Mouse (Mus musculus): ENCODE results near the gene Uimc1.
"Not testable (repeated sequence)": the region's sequence is repeated elsewhere in the genome, so short reads cannot be mapped to it uniquely, and the experiment has no call there.

Gene Uimc1

DNA sequence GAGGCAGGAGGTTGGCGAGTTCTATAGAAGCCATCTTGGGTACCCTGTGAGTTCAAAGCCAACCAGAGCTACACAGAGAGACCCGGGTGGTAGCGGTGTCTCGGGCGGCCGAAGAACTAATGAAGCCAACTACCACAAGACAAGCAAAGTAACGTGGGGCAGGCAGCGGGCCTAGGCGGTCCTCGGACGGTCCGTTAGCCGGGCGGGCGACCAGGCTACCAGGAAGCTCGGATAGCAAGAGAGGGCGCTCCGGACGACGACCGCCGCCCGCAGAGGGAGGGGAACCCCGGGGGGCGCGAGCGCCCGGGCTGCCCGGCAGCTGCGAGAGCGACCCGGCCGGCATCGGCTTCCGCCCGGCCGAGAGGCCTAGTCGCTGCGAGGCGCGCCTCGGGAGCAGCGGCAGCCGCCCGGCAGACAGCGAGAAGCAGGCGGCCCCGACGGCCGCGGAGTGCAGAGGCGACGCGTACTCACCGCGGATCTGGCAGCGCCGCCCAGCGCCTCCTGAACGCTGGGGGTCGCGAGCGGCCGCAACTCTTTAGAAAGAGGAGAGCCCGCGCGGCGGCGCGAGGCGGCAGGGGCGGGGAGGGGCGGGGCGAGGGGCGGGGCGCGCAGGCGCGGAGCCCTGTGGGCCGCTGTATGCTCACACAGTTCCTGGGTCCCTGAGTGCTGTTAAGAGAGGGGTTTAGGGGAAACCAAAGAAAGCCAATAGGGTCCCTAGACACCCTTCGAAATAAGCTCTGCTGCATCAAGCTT lies at the start of gene Uimc1:
Gene Uimc1, minus strand, starts transcription at position 575 of the 753 bp plus-strand sequence.
- DNase-seq: peak; percentile 86

DNA sequence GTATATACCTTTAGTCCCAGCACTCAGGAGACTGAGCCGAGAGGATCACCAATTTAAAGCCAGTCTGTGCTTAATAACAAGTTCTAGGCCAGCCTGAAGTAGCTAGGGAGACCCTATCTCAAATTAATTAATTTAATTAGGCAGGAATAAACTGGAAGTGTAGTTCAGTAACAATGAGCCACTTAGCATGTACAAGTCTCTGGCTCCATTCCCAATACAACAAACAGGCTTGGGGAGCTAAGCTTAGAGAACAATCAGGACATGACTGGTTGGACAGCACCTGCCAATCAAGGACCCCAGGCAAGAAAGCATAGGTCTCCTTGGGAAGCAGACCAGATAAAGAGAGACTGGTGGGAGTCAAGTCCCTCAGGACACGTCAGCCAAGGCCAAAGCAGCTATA lies 40.2 kb upstream of the Uimc1 start:
- DNase-seq: no peak

DNA sequence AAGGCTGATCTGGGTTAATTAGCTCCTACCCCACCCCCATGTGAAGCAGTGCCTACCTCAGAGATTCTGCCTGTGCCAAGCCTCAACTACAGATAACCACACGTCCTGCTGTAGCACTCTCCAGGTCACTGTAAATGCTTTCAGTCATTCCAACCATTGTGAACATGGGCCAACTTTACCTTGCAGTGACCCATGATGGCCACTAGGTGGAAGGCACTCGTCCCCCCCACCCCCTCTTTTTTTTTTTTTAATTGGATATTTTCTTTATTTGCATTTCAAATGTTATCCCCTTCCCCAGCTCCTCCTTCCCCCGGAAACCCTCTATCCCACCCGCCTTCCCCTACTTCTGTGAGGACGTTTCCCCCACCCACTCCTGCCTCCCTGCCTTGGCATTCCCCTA lies 35.3 kb upstream of the Uimc1 start:
- DNase-seq: peak; percentile 27

DNA sequence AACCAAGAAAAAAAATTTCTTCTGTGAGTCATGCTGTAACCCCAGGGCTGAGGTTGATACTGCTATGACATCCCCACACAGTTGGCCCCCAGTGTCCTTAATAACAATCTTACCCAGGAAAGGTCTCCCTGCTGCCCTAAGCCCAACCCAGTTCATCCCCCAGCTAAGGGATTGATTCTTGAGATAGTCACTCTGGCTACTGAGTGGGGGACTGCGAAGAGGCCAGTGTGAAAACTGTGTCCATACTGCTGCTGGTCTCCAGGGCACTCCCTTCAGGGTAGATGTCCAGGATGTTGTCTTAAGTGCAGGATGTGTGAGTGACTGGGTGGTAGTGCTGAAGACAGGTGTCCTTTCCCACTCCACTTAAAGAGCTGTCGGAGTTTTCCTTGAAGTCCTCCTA lies 33.3 kb upstream of the Uimc1 start, which contains the start of gene Gm17617:
Gene Gm17617, minus strand, starts transcription at position 101 of the 400 bp plus-strand sequence.
- no peak for DNase-seq

DNA sequence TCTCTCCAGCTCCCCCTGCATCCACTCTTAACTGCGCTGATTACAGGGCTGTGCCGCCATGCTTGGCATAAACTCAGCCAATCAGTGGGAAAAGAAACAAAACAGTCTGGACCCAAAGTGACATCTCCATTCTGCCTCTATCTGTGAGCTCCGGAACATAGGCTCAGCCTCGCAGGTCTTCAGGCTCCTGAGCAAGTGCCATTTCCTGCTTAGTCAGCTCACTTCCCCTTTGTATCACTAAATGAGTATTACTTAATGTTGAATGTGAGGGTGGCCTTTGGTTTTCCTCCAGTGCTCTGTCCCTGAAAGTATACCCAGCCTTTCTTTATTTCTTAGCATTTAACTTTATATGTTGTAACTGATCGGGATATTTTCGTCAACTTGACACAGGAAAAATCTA lies 24.8 kb upstream of the Uimc1 start:
- peak; percentile 12 for DNase-seq

DNA sequence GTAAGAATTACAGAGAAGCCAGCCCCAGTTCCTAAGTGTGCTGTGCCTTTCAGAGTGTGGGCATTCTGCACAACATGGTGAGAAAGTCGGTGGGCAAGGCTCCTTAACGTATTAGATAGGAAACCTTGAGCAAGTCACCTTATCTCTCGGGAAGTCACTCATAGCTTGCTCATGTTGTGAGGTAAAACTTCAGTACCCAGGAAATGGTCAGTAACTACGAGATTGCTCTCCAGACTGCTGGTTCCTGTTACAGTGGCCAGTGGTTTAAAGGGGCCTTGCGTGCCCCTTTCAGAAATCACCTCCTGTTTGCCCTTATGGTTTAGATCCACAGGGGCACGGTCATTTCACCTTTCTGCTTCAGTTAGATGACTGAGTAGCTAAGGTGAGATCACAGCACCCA lies 14.3 kb upstream of the Uimc1 start:
- DNase-seq: no peak

DNA sequence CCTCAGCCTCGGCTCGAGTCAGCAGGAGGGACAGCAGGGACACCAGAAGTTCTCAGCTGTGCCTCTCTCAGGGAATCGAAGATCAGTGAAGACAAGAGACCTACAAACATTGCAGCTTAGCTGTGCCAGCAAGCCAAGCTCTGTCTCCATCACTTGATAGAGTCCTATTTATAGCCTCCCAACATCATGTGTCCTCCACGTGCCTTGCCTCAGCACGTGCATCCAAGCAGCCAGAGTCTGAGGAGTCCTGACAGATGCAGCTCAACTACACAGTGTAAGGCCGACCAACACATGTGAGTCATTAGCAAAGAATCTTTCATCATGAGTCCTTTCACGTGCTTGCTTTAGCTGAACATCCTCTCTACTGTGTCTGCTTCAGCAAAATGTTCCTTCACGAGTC lies 7.6 kb upstream of the Uimc1 start:
- peak; percentile 70 for DNase-seq

DNA sequence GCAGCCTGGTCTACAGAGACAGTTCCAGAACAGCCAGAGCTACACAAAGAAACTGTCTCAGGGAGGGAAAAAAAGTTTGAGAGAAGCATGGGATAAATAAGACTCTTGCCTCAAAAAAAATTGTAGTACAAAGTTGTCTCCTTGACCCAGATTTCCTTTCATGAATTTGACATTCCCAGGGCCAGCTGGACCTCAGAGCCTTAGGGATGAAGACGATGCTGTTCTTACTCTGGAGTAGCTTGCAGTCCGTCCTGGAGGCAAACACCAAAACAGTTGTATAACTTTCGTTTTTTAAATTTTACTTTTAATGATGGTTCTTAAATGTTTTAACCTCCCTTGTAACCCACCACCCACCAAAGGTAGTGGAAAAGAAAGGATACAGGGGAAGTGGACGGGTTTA lies 7.0 kb upstream of the Uimc1 start:
- no peak for DNase-seq

DNA sequence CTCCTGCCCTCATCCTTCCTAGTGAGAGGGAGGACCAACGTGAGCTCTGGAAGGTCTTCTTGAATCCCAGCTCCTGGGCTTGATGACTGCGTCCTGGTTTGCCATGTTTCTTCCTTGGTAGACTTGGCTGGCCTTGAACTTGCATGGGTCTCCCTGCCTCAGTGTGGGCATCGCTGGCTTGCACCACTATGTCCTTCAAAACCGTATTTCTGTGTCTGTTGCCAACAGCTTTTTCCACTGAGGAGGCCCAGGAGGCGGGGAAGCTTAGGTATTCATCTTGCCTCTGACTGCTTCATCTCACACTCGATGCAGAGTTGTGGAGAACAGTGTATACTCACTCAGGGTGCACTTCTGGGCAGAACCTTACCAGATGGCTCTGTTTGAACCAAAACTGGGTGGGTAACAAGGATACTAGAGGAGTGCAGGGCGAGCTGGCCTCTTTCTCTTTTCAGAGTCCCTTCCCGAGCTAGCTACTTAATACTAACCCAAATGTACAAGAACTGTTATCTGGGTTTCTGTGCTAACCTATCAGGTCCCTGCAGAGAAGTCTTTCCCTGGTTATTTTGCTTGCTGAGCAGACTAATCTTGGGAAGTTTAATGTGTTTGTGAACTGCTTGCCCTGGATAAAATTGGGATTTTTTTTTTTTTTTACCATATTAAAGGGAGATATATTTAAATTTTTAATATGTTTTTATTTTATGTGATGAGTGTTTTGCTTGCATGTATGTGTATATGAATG lies 6.0 kb upstream of the Uimc1 start:
- DNase-seq: peak; percentile 7

DNA sequence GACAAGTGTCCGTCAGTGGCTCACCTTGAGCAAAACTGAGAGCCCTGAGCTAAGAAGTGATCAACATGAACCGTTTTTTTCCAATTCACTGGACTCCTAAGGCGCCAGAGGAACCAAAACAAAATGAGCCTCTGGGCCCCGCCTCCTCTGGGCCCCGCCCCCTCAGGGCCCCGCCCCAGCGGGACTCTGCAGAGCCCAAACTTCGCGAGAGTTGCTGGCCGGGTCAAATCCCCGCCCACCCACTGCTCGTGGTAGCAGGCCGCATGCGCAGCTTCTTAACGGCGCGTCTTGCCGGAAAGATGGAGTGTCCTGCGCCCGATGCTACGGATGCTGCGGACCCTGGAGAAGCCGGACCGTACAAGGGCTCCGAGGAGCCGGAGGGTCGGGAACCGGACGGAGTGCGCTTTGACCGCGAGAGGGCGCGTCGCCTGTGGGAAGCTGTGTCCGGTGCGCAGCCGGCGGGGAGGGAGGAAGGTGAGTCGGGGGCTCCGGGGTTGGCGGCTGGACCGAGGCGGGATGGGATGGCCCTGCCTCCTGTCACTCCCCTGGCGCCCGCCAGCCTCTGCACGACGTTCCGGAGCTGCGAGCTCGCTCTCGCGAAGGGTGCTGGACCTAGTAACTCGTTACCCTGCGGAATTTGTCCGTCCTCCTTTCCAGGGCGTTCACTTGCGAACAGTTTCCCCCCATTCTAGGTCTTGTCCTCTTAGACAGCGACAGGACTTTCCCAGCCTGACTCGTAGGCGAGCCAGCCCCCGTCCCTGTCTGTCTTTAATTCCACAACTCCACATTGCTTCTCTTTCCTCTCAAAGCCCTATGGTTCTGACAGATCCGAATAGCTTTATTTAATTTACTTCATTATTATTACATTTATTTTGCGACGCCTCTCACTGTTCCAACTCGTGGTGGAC lies 5.2 kb upstream of the Uimc1 start, which contains the start of gene Zfp346:
Gene Zfp346, plus strand, starts transcription at position 267 of the 908 bp plus-strand sequence.
- peak; percentile 99 for DNase-seq

DNA sequence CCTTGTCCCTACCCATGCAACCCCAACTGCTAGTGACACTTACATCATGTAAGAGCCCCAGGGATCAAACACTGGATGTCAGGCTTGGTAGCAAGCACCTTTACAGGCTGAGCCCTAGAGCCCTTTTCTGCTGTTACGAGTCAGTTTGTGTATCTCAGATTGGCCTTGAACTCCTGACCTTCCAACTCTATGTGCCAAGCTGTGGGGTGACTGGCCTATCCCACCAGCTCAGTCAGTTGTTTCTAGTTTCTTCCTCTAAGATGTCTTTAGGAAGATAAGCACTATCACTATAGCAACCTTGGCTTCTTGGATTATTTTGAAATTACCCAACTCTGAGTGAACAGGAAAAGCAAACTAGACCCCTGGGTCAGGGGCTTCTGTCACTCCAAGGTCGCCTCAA lies 3.3 kb upstream of the Uimc1 start:
- no peak for DNase-seq

DNA sequence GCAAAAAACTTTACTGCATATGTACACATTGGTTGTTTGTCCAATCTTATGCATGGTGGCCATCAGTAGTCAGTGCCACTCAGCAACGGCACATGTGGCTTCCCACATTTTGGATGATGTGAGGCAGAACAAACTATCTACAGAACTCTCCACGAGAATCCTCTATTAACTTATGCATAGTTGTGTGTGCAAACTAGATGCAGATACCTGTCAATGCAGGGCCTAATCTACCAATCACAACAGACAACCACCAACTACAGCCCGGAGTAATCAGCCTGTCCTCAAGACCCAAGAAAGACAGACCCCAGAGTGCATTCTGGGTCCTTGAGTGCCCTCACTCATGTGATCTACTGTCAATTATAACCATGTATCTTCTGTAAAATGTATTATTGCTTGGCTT lies 2.3 kb upstream of the Uimc1 start:
- DNase-seq: no peak

DNA sequence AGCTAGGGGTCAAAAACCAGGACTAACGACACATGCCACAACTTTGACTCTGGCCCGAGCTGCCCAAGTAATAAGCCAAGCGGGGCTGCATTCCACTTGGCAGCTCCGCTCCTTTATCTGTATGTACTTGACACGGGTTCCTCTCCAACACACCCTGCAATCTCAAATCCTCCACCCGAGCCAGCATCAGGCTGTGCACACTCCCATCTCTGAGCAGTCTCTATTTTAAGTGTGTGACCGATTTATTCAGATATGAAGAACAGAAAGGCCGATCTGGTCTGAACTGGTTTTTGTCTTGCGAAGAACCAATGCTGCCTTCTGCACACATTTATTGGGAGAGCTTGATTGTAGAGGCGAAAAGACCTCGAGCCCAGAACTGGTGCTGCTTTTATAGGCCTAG lies 1.5 kb upstream of the Uimc1 start:
- no peak for DNase-seq

DNA sequence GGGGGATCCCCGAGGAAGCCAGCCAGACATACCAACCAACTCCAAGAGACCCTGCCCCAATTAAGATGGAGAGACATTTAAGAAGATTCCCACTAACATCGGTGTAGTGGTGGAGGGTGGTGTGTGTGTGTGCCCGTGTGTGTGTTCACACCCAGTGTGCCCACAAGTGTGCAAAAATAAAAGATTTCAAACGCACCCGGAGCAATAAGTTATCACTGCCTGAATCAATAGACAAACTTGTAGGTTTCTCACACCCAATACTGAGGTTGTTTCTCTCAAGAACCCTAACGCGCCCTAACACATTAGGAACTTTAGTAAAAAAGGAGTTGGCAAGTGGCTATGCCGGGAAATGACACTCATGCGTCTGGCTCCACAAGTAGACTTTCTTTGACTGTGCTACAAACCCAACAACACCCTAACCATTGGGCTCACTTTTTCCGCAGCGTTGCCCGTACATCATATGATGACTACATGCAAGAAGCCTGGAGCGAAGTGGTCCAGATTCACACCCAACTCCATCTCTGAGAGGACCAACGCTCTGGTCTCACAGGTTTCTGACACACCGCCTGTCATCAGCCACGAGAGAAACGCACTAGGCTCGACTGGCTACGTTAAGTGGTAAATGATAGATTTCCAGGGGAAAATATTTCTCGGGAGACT lies 904 bp downstream of the Uimc1 start:
- peak; percentile 41 for DNase-seq

DNA sequence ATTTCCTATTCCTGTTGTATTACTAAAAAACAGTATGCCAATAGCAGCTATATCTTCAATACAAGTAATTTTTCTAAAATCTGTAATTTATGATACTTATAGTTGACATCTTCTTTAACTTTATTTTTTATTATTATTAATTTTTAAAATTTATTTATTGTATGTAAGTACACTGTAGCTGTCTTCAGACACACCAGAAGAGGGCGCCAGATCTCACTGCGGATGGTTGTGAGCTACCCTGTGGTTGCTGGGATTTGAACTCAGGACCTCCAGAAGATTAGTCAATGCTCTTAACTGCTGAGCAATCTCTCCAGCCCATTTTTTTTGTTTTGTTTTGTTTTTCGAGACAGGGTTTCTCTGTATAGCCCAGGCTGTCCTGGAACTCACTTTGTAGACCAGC lies 2.3 kb downstream of the Uimc1 start:
- not testable (repeated sequence) for DNase-seq

DNA sequence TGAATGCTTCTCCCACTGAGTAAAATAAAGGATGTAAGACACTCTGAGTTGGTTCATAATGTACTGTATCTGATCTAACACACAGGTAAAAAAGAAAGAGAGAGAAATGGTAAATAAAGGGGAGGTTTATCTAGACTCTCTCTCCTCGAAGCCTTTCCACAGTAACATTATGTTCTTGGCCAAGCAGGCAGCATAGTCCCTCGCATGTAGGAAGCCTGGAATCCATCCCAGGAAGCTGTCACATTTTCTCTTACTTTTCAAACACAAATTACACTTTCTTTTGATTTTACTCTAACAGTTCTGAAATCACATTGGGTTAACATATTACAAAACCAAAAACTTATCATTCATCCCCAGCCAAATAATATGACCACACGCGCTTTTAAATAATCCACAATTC lies 7.5 kb downstream of the Uimc1 start:
- no peak for DNase-seq

DNA sequence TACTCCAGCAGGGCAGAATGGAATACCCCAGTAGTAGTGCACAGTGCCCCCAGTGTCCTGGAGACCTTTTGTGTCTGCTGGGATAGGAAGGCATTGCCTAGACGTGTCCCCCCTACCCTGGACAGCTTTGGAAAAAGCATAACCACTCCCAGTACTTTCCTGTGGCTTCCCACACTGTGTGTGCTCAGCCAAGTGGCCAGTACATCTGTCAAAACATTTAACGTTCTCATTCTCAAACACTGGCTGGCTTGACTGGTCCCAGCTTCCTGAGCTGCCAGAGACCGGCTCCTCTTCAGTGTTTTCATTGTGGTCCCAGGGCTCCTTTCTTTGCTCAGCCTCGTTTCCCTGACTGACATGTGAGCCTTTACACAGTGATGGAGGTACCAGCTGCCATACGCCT lies 24.5 kb downstream of the Uimc1 start:
- DNase-seq: no peak

DNA sequence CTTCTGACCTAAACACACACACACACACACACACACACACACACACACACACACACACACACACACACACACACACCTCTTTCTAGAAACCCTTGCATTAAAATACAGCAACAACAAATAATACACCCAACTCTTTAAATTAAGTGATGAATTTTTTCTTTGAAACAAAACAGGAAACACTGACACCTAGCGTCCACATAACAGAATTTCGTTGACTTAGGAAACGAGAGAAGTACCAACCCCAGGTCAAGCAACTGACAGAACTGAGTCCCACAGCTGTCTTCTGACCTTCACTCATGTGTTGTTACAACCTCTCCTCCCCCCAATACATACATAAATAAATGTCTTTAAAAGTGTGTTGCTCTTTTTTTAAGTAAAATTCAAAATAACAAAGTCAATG lies 28.8 kb downstream of the Uimc1 start:
- peak; percentile 45 for DNase-seq

DNA sequence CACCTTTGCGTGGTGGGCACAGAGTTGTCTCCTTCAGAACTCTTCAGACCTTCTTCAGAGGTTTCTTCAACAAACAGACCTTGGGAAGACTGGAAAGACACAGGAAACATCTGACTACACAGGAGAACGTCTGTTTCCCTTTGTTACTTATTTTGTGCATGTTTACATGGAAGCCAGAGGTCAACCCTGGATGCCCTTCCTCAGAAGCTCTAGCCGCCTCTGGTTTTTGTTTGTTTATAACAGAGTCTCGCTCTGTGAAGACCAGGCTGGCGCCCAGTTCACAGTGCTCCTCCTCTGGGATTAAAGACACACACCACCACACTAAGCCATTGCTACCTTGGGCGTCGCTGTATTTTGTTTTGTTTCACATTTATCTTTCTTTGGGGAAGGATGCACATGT lies 30.4 kb downstream of the Uimc1 start:
- DNase-seq: peak; percentile 36

DNA sequence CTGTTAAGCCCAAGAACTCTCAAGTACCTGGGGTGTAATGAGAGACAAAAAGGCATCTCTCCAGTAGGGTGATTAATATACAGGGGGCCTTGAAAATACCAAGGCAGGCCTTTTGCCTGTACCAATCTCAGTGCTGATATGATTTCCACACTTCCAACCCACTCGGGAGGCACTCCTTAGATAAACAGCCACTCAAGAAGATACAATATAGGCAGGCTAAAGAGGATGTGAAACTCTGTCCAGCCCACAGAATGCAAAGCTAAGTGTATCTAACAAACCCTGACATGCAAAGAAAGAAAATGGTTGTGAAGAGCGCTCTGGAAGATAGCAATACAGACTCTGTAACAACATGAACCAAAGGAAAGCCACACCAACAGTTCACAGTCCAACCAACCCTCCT lies 36.8 kb downstream of the Uimc1 start:
- DNase-seq: peak; percentile 15

DNA sequence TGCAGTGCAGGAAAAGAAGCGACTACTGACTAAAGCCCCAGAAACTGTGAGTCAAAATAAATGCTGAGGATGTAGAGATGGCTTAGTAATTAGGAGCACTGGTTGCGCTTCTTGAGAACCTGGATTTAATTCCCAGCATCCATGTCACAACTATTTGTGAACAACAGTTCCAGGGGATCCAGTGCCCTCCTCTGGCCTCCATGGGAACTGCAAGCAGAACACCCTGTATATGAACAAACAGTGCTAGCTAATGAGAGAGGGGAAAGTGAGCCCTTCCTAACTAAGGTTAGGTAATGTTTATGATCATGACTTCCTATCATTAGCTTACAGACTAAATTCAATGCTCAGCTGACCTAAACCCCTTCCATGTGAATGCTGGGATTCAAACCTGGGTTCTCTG lies 42.1 kb downstream of the Uimc1 start:
- DNase-seq: peak; percentile 34

DNA sequence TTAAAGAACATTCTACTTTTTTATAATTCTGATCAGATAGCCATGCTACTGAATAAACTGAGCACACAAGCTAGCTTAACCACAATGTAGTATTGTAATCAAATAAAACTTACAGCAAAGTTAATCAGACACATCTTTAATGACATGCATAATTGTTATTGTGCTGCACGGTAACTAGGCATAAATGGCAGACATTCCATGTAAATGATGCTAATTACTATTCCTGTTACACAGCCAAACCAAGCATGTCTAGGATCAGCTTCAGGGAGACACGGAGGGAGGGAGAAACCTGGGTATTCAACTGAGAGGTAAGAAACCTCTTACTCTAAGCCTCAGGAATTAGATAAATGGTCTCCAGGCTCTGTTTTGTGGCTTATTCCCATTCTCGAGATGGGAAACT lies 52.4 kb downstream of the Uimc1 start:
- DNase-seq: no peak

DNA sequence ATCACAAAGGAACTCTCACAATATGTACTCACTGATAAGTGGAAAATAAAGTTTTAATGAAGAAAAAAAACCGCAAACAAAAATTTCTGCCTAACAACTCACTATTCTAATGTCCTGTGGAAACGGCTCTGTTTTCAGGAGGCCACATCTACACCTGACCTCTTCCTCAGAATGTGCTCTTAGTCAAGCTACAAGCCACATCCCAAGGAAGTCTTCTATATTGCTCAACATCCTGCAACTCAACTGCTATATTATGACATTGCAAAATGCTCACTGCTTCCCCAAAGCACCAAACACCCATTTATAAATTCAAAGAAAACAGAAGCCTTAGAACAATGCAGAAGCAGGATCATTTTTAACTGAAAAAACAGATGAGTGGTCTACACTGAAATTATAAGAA lies 60.1 kb downstream of the Uimc1 start:
- DNase-seq: peak; percentile 32

Data from lung, postnatal 36 days (tissue).